Mouse (Mus musculus) layer of hippocampus, adult 11-12 months (tissue): ENCODE measurements around the gene Speer4f1.
"Not testable (repeated sequence)": the region's sequence is repeated elsewhere in the genome, so short reads cannot be mapped to it uniquely, and the experiment has no call there.

ENCODE experiments used
- DNase-seq: peaks from one replicate; pipeline ENCODE4 v3.0.0; 2022; ENCODE audit warnings: low spot score

The Speer4f1 gene

GRCm38 (mm10) chr5:17475798-17476197 is at the start of gene Speer4f1:
TSS of gene Speer4f1 (plus strand) at chr5:17476098.
- DNase-seq = not testable (repeated sequence)

GRCm38 (mm10) chr5:17426930-17427329 is 49.0 kb upstream of the Speer4f1 start:
- no peak for DNase-seq

GRCm38 (mm10) chr5:17434721-17435120 is 41.2 kb upstream of the Speer4f1 start:
- DNase-seq = no peak

GRCm38 (mm10) chr5:17436209-17436608 is 39.7 kb upstream of the Speer4f1 start:
- no peak for DNase-seq

- DNase-seq = no peak
Measured at GRCm38 (mm10) chr5:17439487-17440102, 36.3 kb upstream of the Speer4f1 start.

GRCm38 (mm10) chr5:17454059-17454458 is 21.8 kb upstream of the Speer4f1 start:
- DNase-seq = no peak

- DNase-seq = no peak
Measured at GRCm38 (mm10) chr5:17454952-17455586, 20.8 kb upstream of the Speer4f1 start.

GRCm38 (mm10) chr5:17456671-17457070 is 19.2 kb upstream of the Speer4f1 start:
- DNase-seq = no peak

GRCm38 (mm10) chr5:17468120-17468519 is 7.8 kb upstream of the Speer4f1 start:
- not testable (repeated sequence) for DNase-seq

GRCm38 (mm10) chr5:17476476-17476875 is 578 bp downstream of the Speer4f1 start:
- no peak for DNase-seq

GRCm38 (mm10) chr5:17489894-17490293 is 14.0 kb downstream of the Speer4f1 start:
- DNase-seq = no peak

- no peak for DNase-seq
Measured at GRCm38 (mm10) chr5:17495616-17496015, 19.7 kb downstream of the Speer4f1 start.

GRCm38 (mm10) chr5:17496650-17497049 is 20.8 kb downstream of the Speer4f1 start:
- no peak for DNase-seq

GRCm38 (mm10) chr5:17499873-17500329 is 24.0 kb downstream of the Speer4f1 start:
- DNase-seq = no peak

GRCm38 (mm10) chr5:17500866-17501265 is 25.0 kb downstream of the Speer4f1 start:
- no peak for DNase-seq

GRCm38 (mm10) chr5:17505540-17505939 is 29.6 kb downstream of the Speer4f1 start:
- DNase-seq = no peak

GRCm38 (mm10) chr5:17508038-17508437 is 32.1 kb downstream of the Speer4f1 start:
- DNase-seq = no peak
